Mouse (Mus musculus): ENCODE data around the gene Zkscan16.

GRCm38 (mm10) chr4:58961719-58962118 lies 18.3 kb downstream of the Zkscan16 start:
- TF ChIP-seq NRF1 (IDR thresholded peaks at IDR 0.05; ENCODE audit: low read depth, low read length) (peak; percentile 76), E2F4 (IDR thresholded peaks at IDR 0.05; ENCODE audit: insufficient replicate concordance, low read depth, low read length) (no peak), POLR2A (IDR thresholded peaks at IDR 0.05; ENCODE audit: low read depth, low read length) (no peak), USF1 (IDR thresholded peaks at IDR 0.05; ENCODE audit: low read depth, low read length) (no peak), CTCF (conservative IDR thresholded peaks at IDR 0.05 in 1 of 2, IDR thresholded peaks at IDR 0.05 in 1 of 2; ENCODE audit: low read depth in 2 of 2, low read length in 2 of 2) (no peak), ZNF384 (IDR thresholded peaks at IDR 0.05; ENCODE audit: low read depth, low read length) (no peak), KAT2A (IDR thresholded peaks at IDR 0.05; ENCODE audit: insufficient replicate concordance, low read length) (no peak), CHD1 (IDR thresholded peaks at IDR 0.05; ENCODE audit: low read depth, low read length) (no peak), EP300 (IDR thresholded peaks at IDR 0.05; ENCODE audit: low read length) (no peak)
